ENCODE assay signal across 9 mouse cellular contexts in genomic region chr11:3516121-3516520, GRCm38 (mm10). TPM values are rescaled to one million over a fixed set of nuclear protein-coding genes. Genes with fewer than 3 reads are reported as not detected.
DNase-seq lines count a peak whose midpoint lies in the region; ATAC-seq and TF ChIP-seq lines count a peak whose summit lies in the region.
"Had no signal": no experiment of that assay in that cellular context is flagged by ENCODE, and none has a peak within 500 bp of the region (broad histone marks: within the 10 kb centered on the region; RNA-seq: fewer than 3 reads in every experiment).

No protein-coding gene starts in this region.

- peaks cover 37% of the 10 kb centered on the region for H3K27me3 ChIP-seq in hindbrain, embryonic 13.5 days
- H3K27me3 ChIP-seq in hindbrain, embryonic 11.5 days (ENCODE audit: control insufficient read depth, insufficient read depth, low read length): peaks cover 20% of the 10 kb centered on the region
- H3K27me3 ChIP-seq in neural tube, embryonic 12.5 days (replicated peaks): peaks cover 33% of the 10 kb centered on the region
- H3K27me3 ChIP-seq in stomach, postnatal 0 days (ENCODE audit: control insufficient read depth, insufficient read depth, low read length): no peaks in the 10 kb centered on the region

- no peak for TF ChIP-seq EP300 in stomach, postnatal 0 days (optimal IDR thresholded peaks at IDR 0.05)

- peak overlapping the region; percentile 74 for H3K4me2 ChIP-seq in hindbrain, embryonic 13.5 days
- H3K4me2 ChIP-seq in hindbrain, embryonic 11.5 days (replicated peaks; ENCODE audit: low read depth, low read length): no peak overlapping the region
- 0 out of 2 replicates have a peak overlapping the region, but pooled peaks have one; percentile 8 for H3K4me2 ChIP-seq in neural tube, embryonic 12.5 days (replicated peaks)
- peak overlapping the region; percentile 61 for H3K4me2 ChIP-seq in stomach, postnatal 0 days (replicated peaks; ENCODE audit: low read depth)

- DNase-seq in cerebellum, adult 11-12 months: peak; percentile 55
- no peak for DNase-seq in cerebellum, postnatal 4 days (ENCODE audit: low spot score in 2 of 2)
- DNase-seq in hindbrain, embryonic 11.5 days (ENCODE audit: low spot score): no peak
- DNase-seq in neural tube, embryonic 10.5 days (ENCODE audit: extremely low spot score, low spot score): no peak
- DNase-seq in stomach, postnatal 0 days (ENCODE audit: low spot score): no peak
- no peak for DNase-seq in right cerebral cortex, postnatal 4 days

- no peak overlapping the region for H3K27ac ChIP-seq in hindbrain, embryonic 13.5 days
- H3K27ac ChIP-seq in hindbrain, embryonic 11.5 days (ENCODE audit: low read depth, low read length): no peak overlapping the region
- H3K27ac ChIP-seq in neural tube, embryonic 12.5 days: no peak overlapping the region
- peak overlapping the region; percentile 26; the same call in 1 of the 2 replicates for H3K27ac ChIP-seq in stomach, postnatal 0 days (replicated peaks)
- H3K27ac ChIP-seq: liver, embryonic 14.5 days had no signal

- ATAC-seq in hindbrain, embryonic 13.5 days (ENCODE audit: low FRiP score): no peak
- ATAC-seq in hindbrain, embryonic 11.5 days (ENCODE audit: low FRiP score): no peak
- no peak for ATAC-seq in neural tube, embryonic 12.5 days (ENCODE audit: low FRiP score, low read depth)
- ATAC-seq in stomach, postnatal 0 days (ENCODE audit: low FRiP score, low TSS enrichment): no peak

- WGBS in hindbrain, embryonic 13.5 days: 84% methylated on average over 5 of the region's 5 CpGs
- WGBS in hindbrain, embryonic 11.5 days: 79% methylated on average over 5 of the region's 5 CpGs
- WGBS in neural tube, embryonic 12.5 days: 72% methylated on average over 5 of the region's 5 CpGs
- 79% methylated on average over 5 of the region's 5 CpGs for WGBS in stomach, postnatal 0 days

- no peak overlapping the region for H3K9ac ChIP-seq in hindbrain, embryonic 13.5 days
- no peak overlapping the region for H3K9ac ChIP-seq in hindbrain, embryonic 11.5 days (ENCODE audit: low read depth, low read length)
- no peak overlapping the region for H3K9ac ChIP-seq in neural tube, embryonic 12.5 days
- peak overlapping the region; percentile 9; the same call in 1 of the 2 replicates for H3K9ac ChIP-seq in stomach, postnatal 0 days (ENCODE audit: low read length)
- H3K9ac ChIP-seq: liver, embryonic 14.5 days had no signal

- no peak for TF ChIP-seq CTCF in stomach, postnatal 0 days (IDR thresholded peaks at IDR 0.05; ENCODE audit: low read depth)

- H3K4me1 ChIP-seq in hindbrain, embryonic 13.5 days (replicated peaks): peaks cover 35% of the 10 kb centered on the region
- 0 out of 2 replicates have a peak, but pooled peaks cover 2% of the 10 kb centered on the region for H3K4me1 ChIP-seq in hindbrain, embryonic 11.5 days (replicated peaks; ENCODE audit: control insufficient read depth, insufficient read depth, low read length)
- peaks cover 22% of the 10 kb centered on the region for H3K4me1 ChIP-seq in neural tube, embryonic 12.5 days
- peaks cover 9% of the 10 kb centered on the region for H3K4me1 ChIP-seq in stomach, postnatal 0 days (replicated peaks; ENCODE audit: control insufficient read depth, insufficient read depth)

- no peaks in the 10 kb centered on the region for H3K9me3 ChIP-seq in hindbrain, embryonic 13.5 days
- H3K9me3 ChIP-seq in hindbrain, embryonic 11.5 days (ENCODE audit: control insufficient read depth, low read length): no peaks in the 10 kb centered on the region
- no peaks in the 10 kb centered on the region for H3K9me3 ChIP-seq in neural tube, embryonic 12.5 days
- H3K9me3 ChIP-seq in stomach, postnatal 0 days (ENCODE audit: control insufficient read depth, low read length): no peaks in the 10 kb centered on the region

- no peak overlapping the region for H3K4me3 ChIP-seq in hindbrain, embryonic 13.5 days
- H3K4me3 ChIP-seq in hindbrain, embryonic 11.5 days (ENCODE audit: low read depth, low read length): no peak overlapping the region
- no peak overlapping the region for H3K4me3 ChIP-seq in neural tube, embryonic 12.5 days
- H3K4me3 ChIP-seq in stomach, postnatal 0 days (ENCODE audit: low read depth, low read length): peak overlapping the region; percentile 54; the same call in 1 of the 2 replicates

- no peaks in the 10 kb centered on the region for H3K36me3 ChIP-seq in hindbrain, embryonic 13.5 days
- H3K36me3 ChIP-seq in hindbrain, embryonic 11.5 days (ENCODE audit: control insufficient read depth, insufficient read depth, low read length): no peaks in the 10 kb centered on the region
- peaks cover 8% of the 10 kb centered on the region; the same call in 1 of the 2 replicates for H3K36me3 ChIP-seq in neural tube, embryonic 12.5 days
- peaks cover 8% of the 10 kb centered on the region; the same call in 1 of the 2 replicates for H3K36me3 ChIP-seq in stomach, postnatal 0 days (ENCODE audit: control insufficient read depth, insufficient read depth, low read length)

RNA-seq across cellular contexts. Expression of gene Selenom, which starts 1.6 kb away (rescaled TPM):
- 55.8 and 58.4 TPM in 2 replicates for polyA plus RNA-seq in hindbrain, embryonic 13.5 days (2015; fragmentation: Nextera tagmentation; extraction: Ambion mirVana)
- polyA plus RNA-seq in hindbrain, embryonic 11.5 days (2014; fragmentation: Nextera tagmentation; extraction: Ambion mirVana): 66.5 and 67.4 TPM in 2 replicates
- 61.8 and 69.1 TPM in 2 replicates for polyA plus RNA-seq in neural tube, embryonic 12.5 days (2016; fragmentation: Nextera tagmentation; extraction: Ambion mirVana)
- 179 and 191 TPM in 2 replicates for polyA plus RNA-seq in stomach, postnatal 0 days (2015; fragmentation: Nextera tagmentation; extraction: Ambion mirVana)

RNA-seq across cellular contexts. Expression of gene Inpp5j, which starts 11.5 kb away (rescaled TPM):
- polyA plus RNA-seq in hindbrain, embryonic 13.5 days (2015; fragmentation: Nextera tagmentation; extraction: Ambion mirVana): 3.3 and 4.1 TPM in 2 replicates
- 0.09 and 0.29 TPM in 2 replicates for polyA plus RNA-seq in hindbrain, embryonic 11.5 days (2014; fragmentation: Nextera tagmentation; extraction: Ambion mirVana)
- polyA plus RNA-seq in neural tube, embryonic 12.5 days (2016; fragmentation: Nextera tagmentation; extraction: Ambion mirVana): 1.2 and 1.3 TPM in 2 replicates
- 2.4 and 2.7 TPM in 2 replicates for polyA plus RNA-seq in stomach, postnatal 0 days (2015; fragmentation: Nextera tagmentation; extraction: Ambion mirVana)

RNA-seq across cellular contexts. Expression of gene Smtn, which starts 24.3 kb away (rescaled TPM):
- polyA plus RNA-seq in hindbrain, embryonic 13.5 days (2015; fragmentation: Nextera tagmentation; extraction: Ambion mirVana): 16.7 and 17.7 TPM in 2 replicates
- polyA plus RNA-seq in hindbrain, embryonic 11.5 days (2014; fragmentation: Nextera tagmentation; extraction: Ambion mirVana): 27.0 and 27.5 TPM in 2 replicates
- polyA plus RNA-seq in neural tube, embryonic 12.5 days (2016; fragmentation: Nextera tagmentation; extraction: Ambion mirVana): 34.3 and 37.9 TPM in 2 replicates
- polyA plus RNA-seq in stomach, postnatal 0 days (2015; fragmentation: Nextera tagmentation; extraction: Ambion mirVana): 103 TPM in 2 replicates

RNA-seq across cellular contexts. Expression of gene Pla2g3, which starts 28.0 kb away (rescaled TPM):
- polyA plus RNA-seq in hindbrain, embryonic 13.5 days (2015; fragmentation: Nextera tagmentation; extraction: Ambion mirVana): 0.61 and 0.62 TPM in 2 replicates
- 0.60 and 0.86 TPM in 2 replicates for polyA plus RNA-seq in hindbrain, embryonic 11.5 days (2014; fragmentation: Nextera tagmentation; extraction: Ambion mirVana)
- 1.0 and 1.3 TPM in 2 replicates for polyA plus RNA-seq in neural tube, embryonic 12.5 days (2016; fragmentation: Nextera tagmentation; extraction: Ambion mirVana)
- polyA plus RNA-seq in stomach, postnatal 0 days (2015; fragmentation: Nextera tagmentation; extraction: Ambion mirVana): 9.4 and 11.0 TPM in 2 replicates
